ENCODE assay signal across 25 mouse cellular contexts in the genomic region with DNA sequence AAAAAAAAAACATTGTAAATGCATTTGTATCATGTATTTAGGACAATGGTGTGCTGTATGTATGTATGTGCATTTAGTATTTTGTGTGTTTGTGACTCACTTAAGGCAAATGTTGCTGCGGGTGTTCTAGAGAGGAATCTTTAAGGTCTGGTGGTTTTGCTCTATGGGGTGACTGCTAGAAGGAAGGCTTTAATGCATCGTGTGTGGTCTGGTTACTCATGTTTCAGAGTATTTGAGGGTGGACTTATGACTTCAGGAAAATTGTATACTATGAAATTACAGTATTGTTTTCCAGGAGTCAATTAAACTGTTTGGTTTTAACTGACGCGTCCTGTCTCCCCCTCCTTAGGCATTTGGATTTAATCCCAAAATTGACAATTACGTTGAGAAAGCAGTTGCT. TPM values are rescaled to one million over a fixed set of nuclear protein-coding genes. Genes with fewer than 3 reads are reported as not detected.
DNase-seq lines count a peak whose midpoint lies in the region; ATAC-seq and TF ChIP-seq lines count a peak whose summit lies in the region.
"Had no signal": no experiment of that assay in that cellular context is flagged by ENCODE, and none has a peak within 500 bp of the region (broad histone marks: within the 10 kb centered on the region; RNA-seq: fewer than 3 reads in every experiment).

No protein-coding gene starts in this region.

- no peaks in the 10 kb centered on the region for H3K27me3 ChIP-seq in hindbrain, embryonic 10.5 days (ENCODE audit: insufficient read depth, poor library complexity, severe bottlenecking)
- H3K27me3 ChIP-seq in hindbrain, embryonic 16.5 days (replicated peaks; ENCODE audit: control insufficient read depth, insufficient read depth, low read length): no peaks in the 10 kb centered on the region
- no peaks in the 10 kb centered on the region for H3K27me3 ChIP-seq in lung, embryonic 14.5 days (ENCODE audit: insufficient read depth, low read length)
- no peaks in the 10 kb centered on the region for H3K27me3 ChIP-seq in neural tube, embryonic 12.5 days (replicated peaks)
- H3K27me3 ChIP-seq in neural tube, embryonic 15.5 days (replicated peaks): no peaks in the 10 kb centered on the region
- H3K27me3 ChIP-seq: hindbrain, embryonic 15.5 days; kidney, embryonic 15.5 days; liver, embryonic 15.5 days had no signal

- intact Hi-C loops in left cerebral cortex, postnatal 36 days (cut with DNase I): loop anchor here (10.0 kb wide), 1 partner anchor 122 kb away; no protein-coding TSS in a partner anchor

- peaks cover 33% of the 10 kb centered on the region for H3K4me1 ChIP-seq in hindbrain, embryonic 10.5 days (replicated peaks)
- no peaks in the 10 kb centered on the region for H3K4me1 ChIP-seq in hindbrain, embryonic 16.5 days (ENCODE audit: control insufficient read depth, insufficient read depth, low read depth, low read length)
- no peaks in the 10 kb centered on the region for H3K4me1 ChIP-seq in lung, embryonic 14.5 days (ENCODE audit: insufficient read depth)
- no peaks in the 10 kb centered on the region for H3K4me1 ChIP-seq in neural tube, embryonic 12.5 days
- no peaks in the 10 kb centered on the region for H3K4me1 ChIP-seq in neural tube, embryonic 15.5 days

- H3K36me3 ChIP-seq in hindbrain, embryonic 10.5 days: 0 out of 2 replicates have a peak, but pooled peaks cover 3% of the 10 kb centered on the region
- H3K36me3 ChIP-seq in hindbrain, embryonic 16.5 days (ENCODE audit: control insufficient read depth, insufficient read depth, low read length): no peaks in the 10 kb centered on the region
- 0 out of 2 replicates have a peak, but pooled peaks cover 3% of the 10 kb centered on the region for H3K36me3 ChIP-seq in lung, embryonic 14.5 days (ENCODE audit: insufficient read depth)
- no peaks in the 10 kb centered on the region for H3K36me3 ChIP-seq in neural tube, embryonic 12.5 days
- H3K36me3 ChIP-seq in neural tube, embryonic 15.5 days: no peaks in the 10 kb centered on the region
- H3K36me3 ChIP-seq: hindbrain, embryonic 15.5 days; kidney, embryonic 15.5 days had no signal

- no peak overlapping the region for H3K4me2 ChIP-seq in hindbrain, embryonic 16.5 days (ENCODE audit: low read length)
- H3K4me2 ChIP-seq in lung, embryonic 14.5 days: no peak overlapping the region
- H3K4me2 ChIP-seq in neural tube, embryonic 12.5 days (replicated peaks): no peak overlapping the region
- no peak overlapping the region for H3K4me2 ChIP-seq in neural tube, embryonic 15.5 days
- H3K4me2 ChIP-seq: heart, embryonic 11.5 days; hindbrain, embryonic 15.5 days; kidney, embryonic 15.5 days; liver, embryonic 15.5 days had no signal

- TF ChIP-seq CTCF in lung, embryonic 14.5 days (IDR thresholded peaks at IDR 0.05; ENCODE audit: low read depth): no peak

- peak overlapping the region; percentile 67 for H3K27ac ChIP-seq in hindbrain, embryonic 10.5 days
- H3K27ac ChIP-seq in hindbrain, embryonic 16.5 days (ENCODE audit: low read depth, low read length): no peak overlapping the region
- no peak overlapping the region for H3K27ac ChIP-seq in lung, embryonic 14.5 days (ENCODE audit: low read depth)
- no peak overlapping the region for H3K27ac ChIP-seq in neural tube, embryonic 12.5 days
- H3K27ac ChIP-seq in neural tube, embryonic 15.5 days (replicated peaks): no peak overlapping the region
- H3K27ac ChIP-seq: hindbrain, embryonic 15.5 days; kidney, embryonic 15.5 days; liver, embryonic 15.5 days; macrophage had no signal

- WGBS in hindbrain, embryonic 10.5 days: 47% methylated on average over 5 of the region's 5 CpGs
- 40% methylated on average over 5 of the region's 5 CpGs for WGBS in hindbrain, embryonic 16.5 days
- 49% methylated on average over 5 of the region's 5 CpGs for WGBS in lung, embryonic 14.5 days
- 73% methylated on average over 5 of the region's 5 CpGs for WGBS in neural tube, embryonic 12.5 days
- WGBS in neural tube, embryonic 15.5 days: 52% methylated on average over 5 of the region's 5 CpGs

- H3K9ac ChIP-seq in hindbrain, embryonic 16.5 days (ENCODE audit: low read depth, low read length): no peak overlapping the region
- no peak overlapping the region for H3K9ac ChIP-seq in lung, embryonic 14.5 days
- H3K9ac ChIP-seq in neural tube, embryonic 12.5 days: no peak overlapping the region
- H3K9ac ChIP-seq in neural tube, embryonic 15.5 days (replicated peaks): no peak overlapping the region
- H3K9ac ChIP-seq: forebrain, postnatal 0 days; hindbrain, embryonic 15.5 days; kidney, embryonic 15.5 days; liver, embryonic 15.5 days had no signal

- H3K9me3 ChIP-seq in hindbrain, embryonic 10.5 days: no peaks in the 10 kb centered on the region
- H3K9me3 ChIP-seq in hindbrain, embryonic 16.5 days (ENCODE audit: control insufficient read depth, low read length): no peaks in the 10 kb centered on the region
- H3K9me3 ChIP-seq in lung, embryonic 14.5 days (ENCODE audit: low read depth, low read length): no peaks in the 10 kb centered on the region
- no peaks in the 10 kb centered on the region for H3K9me3 ChIP-seq in neural tube, embryonic 12.5 days
- H3K9me3 ChIP-seq in neural tube, embryonic 15.5 days (replicated peaks): no peaks in the 10 kb centered on the region
- H3K9me3 ChIP-seq: hindbrain, embryonic 15.5 days; kidney, embryonic 15.5 days; liver, embryonic 15.5 days had no signal

- H3K4me3 ChIP-seq in hindbrain, embryonic 10.5 days: no peak overlapping the region
- no peak overlapping the region for H3K4me3 ChIP-seq in hindbrain, embryonic 16.5 days (ENCODE audit: low read length)
- H3K4me3 ChIP-seq in lung, embryonic 14.5 days (ENCODE audit: low read depth, low read length): no peak overlapping the region
- no peak overlapping the region for H3K4me3 ChIP-seq in neural tube, embryonic 12.5 days
- no peak overlapping the region for H3K4me3 ChIP-seq in neural tube, embryonic 15.5 days (replicated peaks)
- H3K4me3 ChIP-seq: hindbrain, embryonic 15.5 days; kidney, embryonic 15.5 days; liver, embryonic 15.5 days had no signal

- no peak for ATAC-seq in hindbrain, embryonic 16.5 days
- ATAC-seq in lung, embryonic 14.5 days (ENCODE audit: insufficient read depth): no peak
- peak; percentile 57; the same call in 1 of the 2 replicates for ATAC-seq in neural tube, embryonic 12.5 days (ENCODE audit: low FRiP score, low read depth)
- ATAC-seq in neural tube, embryonic 15.5 days (ENCODE audit: low FRiP score): no peak
- ATAC-seq: CD4-positive, CD25-positive, alpha-beta regulatory T cell, adult 4 months; forebrain, postnatal 0 days; intestine, embryonic 16.5 days; lung, postnatal 0 days had no signal

- no peak for DNase-seq in hindbrain, embryonic 10.5 days (ENCODE audit: low spot score)
- peak; percentile 41 for DNase-seq in lung, embryonic 14.5 days
- no peak for DNase-seq in lung, adult 18-20 months
- no peak for DNase-seq in thymus, postnatal 10 days (ENCODE audit: low spot score in 2 of 2)
- no peak for DNase-seq in left cerebral cortex, postnatal 36 days (ENCODE audit: low spot score in 2 of 2)
- DNase-seq: adrenal gland, postnatal 36 days; cerebellum, adult 11-12 months; cerebellum, postnatal 10 days; forebrain, postnatal 0 days; gastrocnemius, postnatal 14 days; heart, adult 11 months; layer of hippocampus, adult 9-11 months; liver; thymus, postnatal 36 days had no signal

RNA-seq across cellular contexts. Expression of gene Slc39a8, which starts 32.1 kb away (rescaled TPM):
- polyA plus RNA-seq in hindbrain, embryonic 10.5 days (2016; fragmentation: Nextera tagmentation; extraction: Ambion mirVana): 17.0 and 23.6 TPM in 2 replicates
- polyA plus RNA-seq in hindbrain, embryonic 16.5 days (2015; fragmentation: Nextera tagmentation; extraction: Ambion mirVana): 11.2 and 12.2 TPM in 2 replicates
- 20.2 and 22.6 TPM in 2 replicates for polyA plus RNA-seq in lung, embryonic 14.5 days (2014; fragmentation: Nextera tagmentation; extraction: Ambion mirVana)
- 14.6 and 16.1 TPM in 2 replicates for polyA plus RNA-seq in neural tube, embryonic 12.5 days (2016; fragmentation: Nextera tagmentation; extraction: Ambion mirVana)
- polyA plus RNA-seq in neural tube, embryonic 15.5 days (2015; fragmentation: Nextera tagmentation; extraction: Ambion mirVana): 11.1 and 15.4 TPM in 2 replicates
- 1 to 10 TPM; 2.6 to 4.2 TPM for total RNA-seq in left cerebral cortex, postnatal 36 days (2021)
